Mouse (Mus musculus): ENCODE data around the gene E4f1.

Gene E4f1

DNA sequence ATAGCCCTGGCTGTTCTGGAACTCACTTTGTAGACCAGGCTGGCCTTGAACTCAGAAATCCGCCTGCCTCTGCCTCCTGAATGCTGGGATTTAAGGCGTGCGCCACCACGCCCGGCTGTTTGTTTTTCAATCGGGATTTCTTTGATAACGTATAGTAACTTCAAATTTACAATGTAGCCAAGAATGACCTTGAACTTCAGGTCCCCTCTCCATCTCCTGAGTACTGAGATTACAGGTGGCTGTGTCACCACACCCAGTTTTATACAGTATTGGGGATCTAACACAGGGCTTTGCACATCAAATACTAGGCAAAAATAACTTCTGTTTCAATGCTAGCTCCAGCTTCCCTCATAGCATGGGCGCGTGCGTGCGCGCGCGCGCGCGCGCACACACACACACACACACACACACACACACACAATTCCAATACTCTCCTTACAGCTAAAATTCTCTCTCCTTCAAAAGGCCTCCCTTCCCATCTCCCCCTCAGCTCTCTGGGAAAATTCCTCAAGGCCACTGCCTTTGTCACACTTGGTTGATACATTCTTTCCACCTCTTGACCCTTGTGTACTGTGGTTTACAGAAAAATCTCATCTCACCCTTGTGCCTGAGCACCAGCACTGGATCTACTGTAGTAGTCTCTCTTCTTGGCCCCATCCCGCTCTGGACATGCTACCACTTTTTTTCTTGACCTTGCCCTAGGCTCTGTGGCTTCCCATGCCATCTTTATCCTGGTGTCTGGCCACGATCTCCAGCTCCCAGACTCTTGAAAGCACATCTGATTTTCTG is 11.1 kb upstream of the E4f1 start:
- DNase-seq (ENCODE audit: low read depth): no peak

DNA sequence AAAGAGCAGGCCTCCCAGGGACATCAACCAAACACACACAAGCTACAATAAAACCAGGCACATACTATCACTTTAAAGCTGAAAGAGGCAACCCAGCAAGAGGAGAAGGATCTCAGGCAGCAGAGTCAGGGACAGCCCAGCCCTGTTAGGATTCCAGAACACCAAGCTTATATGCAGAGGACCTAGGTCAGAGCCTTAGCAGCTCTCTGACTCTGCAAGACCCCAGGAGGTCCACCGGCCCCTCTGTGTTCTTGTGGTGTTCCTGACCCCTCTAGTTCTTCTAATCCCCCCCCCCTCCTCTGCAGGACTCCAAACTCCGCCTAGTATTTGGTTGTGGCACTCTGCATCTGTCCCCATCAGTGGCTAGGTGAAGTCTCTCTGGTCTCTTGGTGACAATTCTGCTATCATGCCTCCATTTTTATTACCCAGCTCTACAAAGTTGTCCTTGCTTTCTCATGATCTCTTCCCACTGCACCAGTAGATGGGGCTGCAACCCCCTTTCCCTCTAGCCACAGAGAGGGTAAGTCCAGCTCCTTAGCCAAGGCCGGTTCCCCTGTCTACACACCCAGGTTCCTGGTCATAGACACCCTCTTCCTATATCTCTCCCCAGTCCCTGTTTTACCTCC is 10.2 kb upstream of the E4f1 start:
- peak; percentile 76 for DNase-seq (ENCODE audit: low read depth)

DNA sequence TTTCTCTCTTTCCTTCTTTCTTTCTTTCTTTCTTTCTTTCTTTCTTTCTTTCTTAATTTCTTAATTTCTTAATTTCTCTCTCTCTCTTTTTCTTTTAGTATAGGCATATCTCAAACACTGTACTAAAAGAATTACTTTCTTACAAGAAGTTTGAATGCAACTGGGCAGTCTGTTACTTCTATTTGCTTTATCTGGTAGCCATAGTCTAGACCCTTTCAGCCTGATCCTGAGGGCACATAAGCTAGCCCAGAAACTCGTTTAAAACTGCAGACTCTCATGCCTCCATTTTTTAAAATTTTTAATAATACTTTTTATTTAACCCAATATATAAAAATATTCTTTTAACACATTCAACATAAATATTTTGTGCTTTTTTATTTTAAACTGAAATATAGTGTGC is 9.3 kb upstream of the E4f1 start:
- no peak for DNase-seq (ENCODE audit: low read depth)

DNA sequence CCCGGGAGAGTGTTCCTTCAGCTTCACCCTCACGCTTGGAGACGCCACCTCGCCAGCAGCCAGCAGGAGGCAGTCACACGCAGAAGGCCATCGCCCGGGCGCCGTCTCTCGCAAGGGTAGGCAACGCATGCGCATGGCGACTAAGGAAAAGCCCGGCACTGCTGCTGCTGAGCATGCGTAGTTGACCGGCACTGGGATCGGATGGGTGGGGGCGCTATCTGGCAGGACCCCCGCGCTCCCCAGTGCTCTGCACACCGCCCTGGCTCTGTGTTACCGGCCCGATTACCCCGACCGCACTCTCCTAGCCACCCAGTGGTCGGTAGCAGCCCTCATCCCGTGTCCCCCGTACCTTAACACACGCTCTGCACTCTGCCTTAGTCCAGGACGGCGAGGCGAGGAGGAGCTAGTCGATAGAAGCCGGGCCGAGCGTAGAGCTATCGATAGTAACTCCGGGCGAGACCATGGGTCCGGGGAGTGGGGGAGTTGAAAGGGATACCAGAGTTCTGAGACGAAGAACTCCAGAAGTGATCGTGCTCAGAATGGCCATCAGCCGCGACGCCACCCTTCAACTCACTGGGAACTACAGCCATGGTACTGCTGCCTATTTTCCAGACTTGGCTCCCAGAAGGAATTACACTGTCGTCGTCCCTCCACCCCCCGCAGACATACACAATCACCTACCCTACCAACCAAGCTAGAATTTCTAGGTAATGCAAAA is 8.7 kb upstream of the E4f1 start, which contains the start of gene Mlst8:
Mlst8 (minus strand) TSS at position 416 of the 718 bp plus-strand sequence.
- peak; percentile 96 for DNase-seq (ENCODE audit: low read depth)

DNA sequence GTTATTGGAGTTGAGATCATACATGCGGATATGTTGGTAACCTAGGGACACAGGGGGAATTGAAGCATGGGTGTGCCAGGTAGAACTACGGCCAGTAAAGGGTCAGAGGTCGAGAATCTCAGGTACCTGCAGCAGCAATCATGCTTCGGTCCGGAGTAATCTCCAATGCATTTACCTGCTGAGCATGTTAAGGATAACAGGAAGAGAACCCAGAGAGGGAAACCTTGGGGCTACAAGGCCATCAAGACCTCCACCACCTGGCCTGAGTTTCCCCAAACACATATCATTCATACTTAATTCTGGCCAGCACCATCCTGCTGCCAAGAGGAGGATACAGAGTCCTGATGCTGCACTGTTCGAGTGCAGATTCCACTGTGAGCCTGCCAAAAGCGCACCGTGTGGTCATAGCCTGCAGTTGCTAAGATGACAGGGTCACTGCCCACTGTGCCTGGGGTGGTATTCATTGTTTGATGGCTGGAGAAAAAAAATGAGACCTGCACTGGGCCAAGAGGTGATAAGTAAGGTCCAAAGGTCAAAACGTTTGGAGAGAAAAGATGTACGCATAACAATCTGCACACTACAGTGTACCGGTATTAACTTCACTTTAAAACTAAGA is 8.0 kb upstream of the E4f1 start:
- no peak for DNase-seq (ENCODE audit: low read depth)

DNA sequence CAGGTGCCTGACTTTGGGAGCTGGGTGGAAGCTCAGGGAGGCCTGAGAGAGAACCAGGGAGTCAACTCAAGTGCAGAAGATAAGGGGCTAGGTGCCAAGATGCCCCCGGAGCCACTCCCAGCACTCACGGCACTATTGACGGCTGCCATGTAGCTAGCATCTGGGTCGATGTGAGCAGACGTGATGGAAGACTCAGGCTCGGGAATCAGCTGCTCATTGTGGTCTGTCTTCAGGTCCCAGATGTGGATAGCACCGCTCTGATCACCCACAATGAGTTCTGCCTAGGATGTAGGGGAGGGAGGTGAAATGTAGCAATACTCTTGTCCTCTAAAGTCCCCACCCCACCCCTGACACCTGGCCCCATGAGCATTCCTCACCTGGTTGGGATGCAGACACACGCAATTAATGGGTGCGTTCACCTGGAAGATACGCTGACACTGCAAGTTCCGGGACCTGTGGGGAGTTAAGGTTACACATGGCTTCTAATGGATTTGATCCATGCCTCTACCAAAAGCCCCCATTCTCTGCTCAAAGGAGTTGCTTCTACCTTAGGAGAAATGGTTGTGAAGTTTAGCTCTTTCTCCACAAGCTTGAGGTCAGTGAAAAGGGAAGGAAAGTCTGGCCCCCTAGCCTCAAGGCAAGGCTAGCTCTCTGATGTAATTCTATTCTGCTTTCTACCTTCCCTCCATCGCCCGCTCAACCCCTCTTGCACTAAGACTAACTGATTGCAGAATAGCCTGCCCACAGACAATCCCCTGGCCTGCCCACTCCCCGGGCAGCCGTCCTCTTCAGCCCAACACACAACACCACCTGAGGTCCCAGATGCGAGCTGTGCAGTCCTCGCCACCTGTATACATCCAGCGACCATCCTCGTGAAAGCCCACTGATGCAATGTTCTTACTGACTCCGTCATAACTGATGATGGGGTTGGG is 7.2 kb upstream of the E4f1 start:
- DNase-seq (ENCODE audit: low read depth): peak; percentile 39

DNA sequence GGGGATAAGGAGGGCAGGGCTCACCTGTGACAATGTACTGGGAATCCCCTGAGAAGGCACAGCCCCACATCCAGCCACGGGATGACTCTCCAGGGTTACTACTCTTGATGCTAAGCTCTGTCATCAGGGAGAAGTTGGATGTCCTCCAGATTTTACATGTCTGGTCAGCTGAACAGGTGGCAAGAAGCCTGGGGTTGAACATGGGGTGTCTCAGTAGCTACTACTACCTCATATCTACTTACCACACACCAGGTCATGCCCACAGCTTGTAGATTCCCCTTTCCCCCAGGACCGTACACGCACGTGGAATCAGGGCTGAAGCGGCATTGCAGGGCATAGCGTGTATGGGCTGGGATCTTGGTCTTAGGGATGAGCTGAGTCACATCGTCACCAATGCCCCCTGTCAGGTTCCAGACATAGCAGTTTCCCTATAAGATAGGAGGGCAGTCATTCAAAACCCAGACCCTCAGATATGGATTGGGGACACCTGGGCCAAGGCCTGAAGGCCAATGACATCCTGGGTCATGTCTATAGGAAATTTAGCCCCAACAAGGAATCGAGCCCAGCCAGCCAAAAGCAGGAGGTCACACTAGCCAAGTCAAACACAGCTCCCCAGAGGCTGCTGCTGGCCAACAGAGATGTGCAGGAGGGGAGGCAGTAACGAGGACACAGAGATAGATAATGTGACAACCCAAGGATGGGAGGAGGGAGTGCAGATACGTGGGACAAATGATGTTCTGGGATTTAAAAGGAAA is 6.1 kb upstream of the E4f1 start:
- DNase-seq (ENCODE audit: low read depth): no peak

DNA sequence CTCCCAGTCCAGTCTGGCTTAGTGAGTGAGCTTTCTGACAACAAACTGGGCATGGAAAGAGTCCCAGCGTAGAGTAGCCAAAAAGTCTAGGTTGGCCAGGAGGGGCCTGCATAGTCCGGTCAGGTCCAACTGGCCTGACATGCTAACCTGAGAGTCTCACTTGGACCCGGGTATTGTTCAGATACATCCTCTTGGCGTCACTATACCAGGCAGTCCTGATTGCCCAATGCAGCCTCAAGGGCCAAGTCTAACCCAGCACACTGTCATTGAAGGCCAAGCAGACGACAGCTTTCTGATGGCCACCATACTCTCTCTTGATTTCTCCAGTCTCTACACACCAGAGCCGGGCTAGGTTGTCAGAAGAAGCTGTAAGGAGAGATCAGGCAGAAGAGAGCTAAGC is 5.5 kb upstream of the E4f1 start:
- no peak for DNase-seq (ENCODE audit: low read depth)

DNA sequence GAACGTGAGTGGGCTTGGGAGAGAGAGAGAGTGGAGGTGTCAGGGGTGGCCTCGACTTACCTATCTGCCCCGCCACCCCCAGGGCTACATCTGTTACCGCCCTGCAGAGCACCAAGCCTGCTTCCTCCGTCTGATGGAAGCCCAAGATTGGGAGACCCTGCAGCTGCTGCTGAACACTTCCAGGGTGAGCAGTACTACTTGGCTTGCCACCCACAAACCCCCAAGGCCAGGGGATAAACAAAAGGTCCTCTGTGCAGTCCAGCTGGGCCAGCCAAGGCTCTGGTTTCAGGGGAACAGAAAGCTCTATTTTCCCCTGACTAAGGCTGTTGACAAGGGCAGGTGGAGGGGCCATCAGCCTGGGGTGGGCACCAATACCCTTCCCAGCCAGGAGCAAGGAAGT is 4.4 kb upstream of the E4f1 start:
- DNase-seq (ENCODE audit: low read depth): no peak

DNA sequence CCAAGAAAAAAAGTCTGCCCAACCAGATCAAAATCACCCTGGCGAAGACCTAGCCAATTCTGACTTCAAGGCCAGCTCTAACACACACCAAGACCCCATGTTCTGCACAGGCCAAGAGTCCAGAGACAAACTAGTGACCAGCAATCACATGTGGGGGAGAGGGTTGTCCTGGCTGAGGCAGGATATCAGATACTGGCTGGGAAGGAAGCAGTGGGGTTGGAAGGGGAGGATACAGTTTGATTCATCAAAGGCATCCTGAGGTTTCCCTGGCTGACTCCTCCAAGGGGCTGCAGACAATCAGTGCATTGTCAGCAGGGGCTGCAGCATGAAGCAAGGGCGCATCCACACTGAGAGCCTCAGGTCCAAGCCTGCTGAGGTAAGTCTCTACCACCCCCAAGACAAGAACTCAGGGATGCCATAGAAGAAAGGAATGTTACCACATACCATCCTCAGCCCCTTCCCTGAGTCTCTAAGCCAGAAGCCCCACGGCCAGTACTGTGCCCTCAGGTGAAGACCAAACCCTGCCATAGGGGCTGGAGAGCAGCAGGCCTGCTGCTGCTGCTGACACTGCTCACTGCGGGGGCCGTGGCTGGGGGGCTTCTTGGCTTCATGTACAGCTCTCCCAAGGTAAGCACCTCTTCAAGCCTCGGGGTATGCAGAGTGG is 3.6 kb upstream of the E4f1 start, which contains the start of gene Bricd5:
Bricd5 (plus strand) TSS at position 273 of the 664 bp plus-strand sequence.
- no peak for DNase-seq (ENCODE audit: low read depth)

DNA sequence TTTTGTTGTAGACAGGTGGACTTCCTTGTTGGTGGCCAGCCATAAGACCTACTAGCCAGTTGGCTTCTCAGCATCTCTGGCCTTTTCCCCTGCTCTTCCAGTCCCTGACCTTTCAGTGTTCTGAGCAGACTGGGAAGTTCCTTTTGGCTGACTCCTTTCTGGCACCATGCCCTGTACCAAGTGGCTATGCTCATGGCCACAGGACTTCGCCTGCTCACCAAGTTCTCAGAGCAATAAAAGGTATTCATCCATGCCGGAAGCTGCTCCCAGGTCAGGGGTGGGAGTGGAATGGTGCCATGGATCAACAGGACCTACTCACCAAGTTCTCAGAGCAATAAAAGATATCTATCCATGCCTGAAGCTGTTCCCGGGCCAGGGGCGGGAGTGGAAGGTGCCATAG is 2.4 kb upstream of the E4f1 start:
- DNase-seq (ENCODE audit: low read depth): peak; percentile 44

DNA sequence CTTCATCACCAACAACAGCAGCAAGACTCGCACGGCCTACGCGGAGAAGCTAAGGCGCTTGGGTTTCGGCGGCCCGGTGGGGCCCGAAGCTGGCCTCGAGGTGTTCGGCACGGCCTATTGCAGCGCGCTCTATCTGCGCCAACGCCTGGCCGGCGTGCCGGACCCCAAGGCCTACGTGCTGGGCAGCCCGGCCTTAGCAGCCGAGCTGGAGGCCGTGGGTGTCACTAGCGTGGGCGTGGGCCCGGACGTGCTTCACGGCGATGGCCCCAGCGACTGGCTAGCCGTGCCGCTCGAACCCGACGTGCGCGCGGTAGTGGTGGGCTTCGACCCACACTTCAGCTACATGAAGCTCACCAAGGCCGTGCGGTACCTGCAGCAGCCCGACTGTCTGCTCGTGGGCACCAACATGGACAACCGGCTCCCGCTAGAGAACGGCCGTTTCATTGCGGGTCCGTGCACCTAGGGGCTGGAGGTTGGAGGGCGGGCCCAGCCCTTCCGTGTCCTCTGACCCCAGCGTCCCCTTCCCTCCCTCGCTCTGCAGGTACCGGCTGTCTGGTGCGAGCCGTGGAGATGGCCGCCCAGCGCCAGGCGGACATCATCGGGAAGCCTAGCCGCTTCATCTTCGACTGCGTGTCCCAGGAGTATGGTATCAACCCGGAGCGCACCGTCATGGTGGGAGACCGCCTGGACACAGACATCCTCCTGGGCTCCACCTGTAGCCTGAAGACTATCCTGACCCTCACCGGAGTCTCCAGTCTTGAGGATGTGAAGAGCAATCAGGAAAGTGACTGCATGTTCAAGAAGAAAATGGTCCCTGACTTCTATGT is 801 bp upstream of the E4f1 start:
- peak; percentile 34 for DNase-seq (ENCODE audit: low read depth)

DNA sequence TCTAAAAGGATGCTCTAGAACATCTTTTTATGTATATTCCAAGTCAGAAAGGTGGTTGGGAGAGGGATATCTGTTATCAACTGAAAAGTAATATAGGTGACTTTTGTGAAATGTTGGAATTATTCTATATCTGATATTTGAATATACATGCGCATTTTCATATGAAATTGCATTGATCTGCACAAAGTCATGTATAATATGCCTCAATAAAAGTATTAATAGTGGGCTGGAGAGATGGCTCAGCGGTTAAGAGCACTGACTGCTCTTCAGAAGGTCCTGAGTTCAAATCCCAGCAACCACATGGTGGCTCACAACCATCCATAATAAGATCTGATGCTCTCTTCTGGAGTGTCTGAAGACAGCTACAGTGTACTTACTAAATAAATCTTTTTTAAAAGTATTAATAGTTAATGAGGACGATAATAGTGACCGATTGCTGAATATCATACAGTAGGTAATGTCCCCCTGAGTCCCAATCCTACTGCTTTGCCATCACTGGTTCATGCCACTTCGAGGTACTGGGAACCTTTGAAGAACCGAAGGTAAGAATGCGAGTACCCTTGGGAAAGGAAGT is 690 bp downstream of the E4f1 start:
- DNase-seq (ENCODE audit: low read depth): no peak

DNA sequence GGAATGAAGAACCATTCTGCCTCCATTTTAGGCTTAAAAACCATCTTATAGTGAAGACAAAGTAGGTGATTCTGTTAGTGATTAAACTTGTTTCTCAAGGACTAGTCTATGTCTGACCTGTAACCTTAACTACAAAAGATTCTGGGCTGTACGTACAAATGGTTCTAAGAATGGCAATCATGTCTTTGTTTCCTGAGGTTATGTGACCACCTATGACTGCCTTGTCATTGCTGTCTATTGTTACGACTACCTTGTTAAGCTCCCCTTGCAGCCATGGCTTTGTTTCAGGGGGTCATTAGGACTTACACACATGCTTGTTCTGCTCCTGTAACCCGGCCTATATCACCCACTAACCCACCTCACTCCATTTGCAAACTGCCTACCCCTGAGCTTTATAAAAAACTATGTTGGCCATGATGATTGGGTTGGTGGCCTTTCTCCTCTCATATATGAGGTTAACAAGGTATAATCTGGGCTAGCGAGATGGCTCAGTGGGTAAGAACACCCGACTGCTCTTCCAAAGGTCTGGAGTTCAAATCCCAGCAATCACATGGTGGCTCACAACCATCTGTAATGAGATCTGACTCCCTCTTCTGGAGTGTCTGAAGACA is 1.4 kb downstream of the E4f1 start:
- DNase-seq (ENCODE audit: low read depth): no peak

DNA sequence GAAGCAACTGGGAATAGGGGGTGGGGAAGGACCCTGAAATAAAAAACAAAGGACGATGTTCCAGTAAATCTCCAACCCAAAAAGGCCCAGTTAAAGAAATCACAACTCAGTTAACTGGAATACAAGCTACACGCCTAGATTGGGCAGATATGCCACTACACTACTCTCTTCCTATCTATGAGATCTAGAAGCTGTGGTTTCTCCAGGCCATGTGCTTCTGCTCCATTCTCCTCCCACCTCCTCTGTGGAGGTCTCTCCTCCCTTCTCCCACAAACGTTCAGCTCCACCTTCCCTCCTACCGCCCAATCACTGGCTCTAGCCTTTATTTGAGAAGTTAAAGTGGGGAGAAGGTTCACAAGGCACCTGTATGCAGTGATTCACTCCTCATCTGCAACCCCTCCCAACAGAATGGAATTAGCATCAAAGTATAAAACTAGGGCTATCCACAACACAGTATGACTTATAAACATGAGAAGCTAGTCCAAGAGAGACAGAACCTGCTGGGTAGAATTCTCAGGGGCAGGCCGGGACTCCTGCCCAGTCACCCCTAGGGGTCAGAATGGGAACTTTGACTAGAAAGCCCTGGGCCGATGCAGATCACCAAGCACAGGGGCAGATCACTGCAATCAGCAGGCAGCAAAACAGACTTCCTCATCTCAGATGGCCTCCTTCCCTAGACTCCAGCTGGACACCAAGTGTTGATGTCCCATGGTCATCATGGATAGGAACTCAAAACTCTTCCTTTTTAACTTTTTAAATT is 6.6 kb downstream of the E4f1 start:
- DNase-seq (ENCODE audit: low read depth): peak; percentile 88

DNA sequence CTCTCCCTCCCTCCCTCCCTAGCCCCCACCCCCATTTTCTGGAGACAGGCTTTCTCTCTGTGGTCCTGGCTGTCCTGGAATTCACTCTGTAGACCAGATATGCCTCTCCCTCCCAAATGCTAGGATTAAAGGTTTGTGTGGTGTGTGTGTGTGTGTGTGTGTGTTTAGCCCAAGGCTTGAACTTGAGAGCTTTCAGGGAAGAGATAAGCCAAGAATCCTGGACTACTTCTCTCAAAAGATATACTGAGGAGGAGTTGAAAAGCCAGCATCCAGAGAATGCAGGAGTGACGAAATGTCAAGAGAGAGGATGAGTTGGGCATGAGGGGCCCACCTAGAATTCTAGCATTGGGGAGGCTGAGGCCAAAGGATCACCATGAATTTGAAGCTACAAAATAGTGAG is 7.2 kb downstream of the E4f1 start:
- no peak for DNase-seq (ENCODE audit: low read depth)

DNA sequence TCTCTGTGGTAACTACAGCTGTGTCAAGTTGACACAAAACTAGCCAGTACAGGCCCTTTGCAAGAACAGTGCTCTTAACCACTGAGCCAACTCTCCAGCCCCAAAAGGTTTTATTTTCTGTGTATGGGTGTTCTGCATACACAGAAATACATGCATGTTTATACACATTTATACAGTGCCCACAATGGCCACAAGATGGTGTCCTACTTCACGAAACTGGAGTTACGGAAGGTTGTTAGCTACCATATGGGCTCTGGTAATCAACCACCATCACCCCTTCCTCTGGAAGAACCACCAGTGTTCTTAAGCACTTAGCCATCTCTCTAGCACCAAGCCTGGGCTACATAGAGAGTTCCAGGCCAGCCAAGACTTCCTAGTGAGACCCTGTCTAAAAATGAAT is 8.5 kb downstream of the E4f1 start:
- peak; percentile 83 for DNase-seq (ENCODE audit: low read depth)

Measured in 416B (cell line).